Mouse (Mus musculus): ENCODE data around the gene Fam78a.

DNA sequence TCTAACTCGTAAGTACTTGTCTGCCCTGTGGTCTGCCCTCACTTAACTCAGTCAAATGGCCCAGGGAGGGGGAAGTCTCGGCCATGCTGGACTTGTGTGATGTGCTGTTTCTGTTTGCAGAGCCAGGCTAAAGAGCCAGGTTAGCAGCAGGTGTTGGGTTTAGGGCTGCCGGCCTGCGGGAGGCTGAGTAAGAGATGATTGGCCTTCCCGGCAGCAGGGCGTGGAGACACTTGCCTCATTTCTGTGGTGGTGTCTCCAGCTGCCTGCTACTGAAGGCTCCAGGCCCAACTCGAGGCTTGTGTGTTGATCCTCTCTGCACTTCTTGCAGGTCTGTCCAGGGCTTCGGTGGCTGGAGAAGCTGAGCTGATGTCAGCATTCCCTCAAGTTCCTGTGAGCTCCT lies 32.9 kb downstream of the Fam78a start:
- no peak for TF ChIP-seq POLR2A (IDR thresholded peaks at IDR 0.05; ENCODE audit: insufficient read depth, low read length)
- no peak for TF ChIP-seq CTCF (IDR thresholded peaks at IDR 0.05; ENCODE audit: low read depth, low read length)

Measured in ES-Bruce4 (cell line).